Mouse (Mus musculus): ENCODE results near the gene Hmgn2. TPM values are rescaled to one million over a fixed set of nuclear protein-coding genes. Genes with fewer than 3 reads are reported as not detected.
"Not testable (repeated sequence)": the region's sequence is repeated elsewhere in the genome, so short reads cannot be mapped to it uniquely, and the experiment has no call there.

The Hmgn2 gene
- polyA plus RNA-seq, 1 experiment from 2014 or later: 2,436 TPM

DNA sequence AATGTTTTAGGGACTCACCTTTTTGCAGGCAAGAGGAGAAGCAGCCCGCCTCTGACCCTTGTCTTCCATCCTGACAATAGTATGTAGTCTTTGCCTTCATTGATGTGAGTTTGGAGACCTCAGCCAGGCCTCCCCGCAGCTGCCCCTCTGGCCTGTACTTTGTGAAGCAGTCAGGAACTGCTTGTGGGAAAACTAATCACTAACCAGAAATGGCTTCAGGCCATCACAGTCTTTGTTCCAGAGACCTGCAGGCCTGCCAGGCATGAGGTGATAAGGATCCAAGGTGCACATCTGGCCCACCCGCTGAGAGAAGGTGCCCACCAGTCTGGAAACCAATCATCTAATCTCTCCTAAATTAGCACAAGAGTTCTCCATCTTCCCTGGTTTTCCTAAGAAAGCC lies 36.7 kb downstream of the Hmgn2 start:
- no peaks in the 10 kb centered on the region for H3K27me3 ChIP-seq (ENCODE audit: insufficient read depth, low read length)
- H3K9me3 ChIP-seq (ENCODE audit: low read length): no peaks in the 10 kb centered on the region
- ATAC-seq (ENCODE audit: low FRiP score, low TSS enrichment): no peak; the same call in 1 of the 2 replicates
- peaks cover 9% of the 10 kb centered on the region for H3K4me1 ChIP-seq (ENCODE audit: insufficient read depth, low read length)
- H3K27ac ChIP-seq (ENCODE audit: low read length): no peak overlapping the region
- no peak overlapping the region for H3K4me3 ChIP-seq (ENCODE audit: low read length)
- H3K36me3 ChIP-seq (ENCODE audit: insufficient read depth, low read length): no peaks in the 10 kb centered on the region
- no peak overlapping the region for H3K4me2 ChIP-seq (replicated peaks; ENCODE audit: low read depth, low read length)
- WGBS: 76% methylated on average over 3 of the region's 3 CpGs
- H3K9ac ChIP-seq (replicated peaks; ENCODE audit: low read length): no peak overlapping the region

DNA sequence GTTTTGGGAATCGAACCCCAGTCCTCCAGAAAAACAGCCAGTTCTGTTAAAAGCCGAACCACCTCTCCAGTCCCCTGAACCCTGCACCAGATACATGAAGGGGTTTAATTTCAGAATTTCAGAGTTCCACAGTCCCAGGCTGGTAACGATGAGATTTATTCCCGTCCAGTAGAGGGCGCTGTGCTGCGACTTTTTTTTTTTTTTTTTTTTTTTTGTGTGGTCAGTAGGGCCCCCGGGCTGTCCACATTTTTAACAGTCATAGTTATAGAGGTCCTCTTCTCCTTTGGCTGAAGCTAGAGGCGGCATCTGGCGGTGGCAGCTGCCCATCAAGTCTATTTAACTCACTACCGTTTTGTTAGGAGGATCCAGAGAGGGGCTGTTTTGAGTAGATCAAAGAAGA lies 37.1 kb downstream of the Hmgn2 start:
- Histone ChIP-seq H3K4me2 (replicated peaks; ENCODE audit: low read depth, low read length) (no peak overlapping the region), H3K9ac (replicated peaks; ENCODE audit: low read length) (no peak overlapping the region), H3K4me1 (ENCODE audit: insufficient read depth, low read length) (peaks cover 9% of the 10 kb centered on the region), H3K27me3 (ENCODE audit: insufficient read depth, low read length) (no peaks in the 10 kb centered on the region), H3K4me3 (ENCODE audit: low read length) (no peak overlapping the region), H3K9me3 (ENCODE audit: low read length) (no peaks in the 10 kb centered on the region), H3K36me3 (ENCODE audit: insufficient read depth, low read length) (no peaks in the 10 kb centered on the region), H3K27ac (ENCODE audit: low read length) (no peak overlapping the region)
- ATAC-seq (ENCODE audit: low FRiP score, low TSS enrichment): no peak
- WGBS: 25% methylated on average over 10 of the region's 10 CpGs

DNA sequence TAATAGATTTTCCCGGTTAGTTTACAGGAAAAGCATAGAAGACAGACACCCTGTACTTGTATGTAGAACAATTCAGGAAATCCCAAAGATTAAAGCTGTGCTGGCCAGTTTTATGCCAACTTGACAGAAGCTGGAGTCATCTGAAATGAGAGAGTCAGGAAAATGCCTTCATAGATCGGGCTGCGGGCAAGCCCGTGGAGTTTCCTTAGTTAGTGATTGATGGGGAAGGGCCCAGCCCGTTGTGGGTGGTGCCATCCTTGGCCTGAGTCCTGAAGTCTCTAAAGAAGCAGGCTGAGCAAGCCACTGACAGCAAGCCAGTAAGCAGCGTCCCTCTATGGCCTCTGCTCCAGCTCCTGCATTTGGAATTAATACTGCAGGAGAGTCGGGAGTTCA lies 39.2 kb downstream of the Hmgn2 start:
- Histone ChIP-seq H3K9me3 (ENCODE audit: low read length) (no peaks in the 10 kb centered on the region), H3K9ac (replicated peaks; ENCODE audit: low read length) (no peak overlapping the region), H3K36me3 (ENCODE audit: insufficient read depth, low read length) (no peaks in the 10 kb centered on the region), H3K27me3 (ENCODE audit: insufficient read depth, low read length) (no peaks in the 10 kb centered on the region), H3K4me1 (ENCODE audit: insufficient read depth, low read length) (peaks cover 9% of the 10 kb centered on the region), H3K4me2 (replicated peaks; ENCODE audit: low read depth, low read length) (peak overlapping the region; percentile 36), H3K27ac (ENCODE audit: low read length) (peak overlapping the region; percentile 52), H3K4me3 (ENCODE audit: low read length) (no peak overlapping the region)
- ATAC-seq (ENCODE audit: low FRiP score, low TSS enrichment): no peak
- 15% methylated on average over 7 of the region's 7 CpGs for WGBS

DNA sequence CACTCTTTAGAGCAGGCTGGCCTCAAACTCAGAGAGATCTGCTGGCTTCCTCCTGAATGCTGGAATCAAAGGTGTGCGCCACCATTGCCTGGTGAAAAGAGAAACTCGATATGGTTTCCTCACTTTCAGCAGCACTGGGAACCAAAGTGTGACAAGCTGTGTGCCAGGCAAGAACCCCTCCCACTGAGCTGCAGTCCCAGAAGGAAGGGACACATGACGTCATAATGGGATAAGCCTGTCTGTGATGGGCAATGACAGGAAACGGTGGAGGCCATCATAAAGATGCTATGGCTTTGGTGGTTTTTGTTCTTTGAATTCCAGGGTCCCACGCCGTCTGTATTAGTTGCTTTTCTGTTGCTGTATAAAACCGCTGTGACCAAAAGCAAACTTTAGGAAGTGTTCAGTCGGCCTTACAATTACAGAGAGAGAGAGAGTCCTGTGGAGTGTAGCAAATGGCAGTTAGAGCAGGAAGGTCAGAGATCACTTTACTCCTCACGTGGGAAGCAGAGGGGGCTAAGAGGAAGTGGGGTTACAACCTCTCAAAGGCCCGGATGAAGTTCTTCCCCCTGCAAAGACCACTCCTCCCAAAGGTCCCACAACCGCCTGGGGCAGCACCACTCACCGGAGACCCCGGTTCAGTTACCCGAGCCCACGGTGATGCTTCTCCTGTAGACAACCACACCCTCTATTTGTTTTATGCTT lies 39.7 kb downstream of the Hmgn2 start:
- peaks cover 9% of the 10 kb centered on the region for H3K4me1 ChIP-seq (ENCODE audit: insufficient read depth, low read length)
- peak overlapping the region; percentile 52 for H3K27ac ChIP-seq (ENCODE audit: low read length)
- H3K4me3 ChIP-seq (ENCODE audit: low read length): no peak overlapping the region
- H3K36me3 ChIP-seq (ENCODE audit: insufficient read depth, low read length): no peaks in the 10 kb centered on the region
- H3K9me3 ChIP-seq (ENCODE audit: low read length): no peaks in the 10 kb centered on the region
- no peaks in the 10 kb centered on the region for H3K27me3 ChIP-seq (ENCODE audit: insufficient read depth, low read length)
- peak overlapping the region; percentile 36 for H3K4me2 ChIP-seq (replicated peaks; ENCODE audit: low read depth, low read length)
- ATAC-seq (ENCODE audit: low FRiP score, low TSS enrichment): no peak
- no peak overlapping the region for H3K9ac ChIP-seq (replicated peaks; ENCODE audit: low read length)
- WGBS: 25% methylated on average over 15 of the region's 15 CpGs

DNA sequence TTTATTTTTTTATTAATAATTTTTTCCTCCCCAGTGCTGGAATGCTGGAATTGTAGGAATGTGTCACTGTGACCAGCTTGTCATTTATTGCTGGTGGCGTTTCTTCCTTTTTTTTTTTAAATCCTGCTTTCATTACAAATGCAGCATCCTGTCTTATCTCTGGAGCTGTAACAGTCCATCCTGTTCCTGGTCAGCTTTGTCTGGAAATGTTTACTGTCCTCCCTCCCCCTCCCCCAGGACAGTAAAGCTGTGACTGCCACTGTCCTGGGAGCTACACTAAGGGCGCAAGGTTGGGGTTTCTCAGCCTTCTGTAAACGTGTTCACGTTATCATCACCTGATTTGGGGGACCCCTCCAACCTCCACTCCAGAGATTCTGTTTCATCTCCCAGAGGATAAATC lies 43.2 kb downstream of the Hmgn2 start:
- Histone ChIP-seq H3K27me3 (ENCODE audit: insufficient read depth, low read length) (no peaks in the 10 kb centered on the region), H3K4me3 (ENCODE audit: low read length) (no peak overlapping the region), H3K27ac (ENCODE audit: low read length) (no peak overlapping the region), H3K4me1 (ENCODE audit: insufficient read depth, low read length) (peaks cover 9% of the 10 kb centered on the region), H3K36me3 (ENCODE audit: insufficient read depth, low read length) (no peaks in the 10 kb centered on the region), H3K9me3 (ENCODE audit: low read length) (no peaks in the 10 kb centered on the region), H3K4me2 (replicated peaks; ENCODE audit: low read depth, low read length) (no peak overlapping the region), H3K9ac (replicated peaks; ENCODE audit: low read length) (no peak overlapping the region)
- no peak for ATAC-seq (ENCODE audit: low FRiP score, low TSS enrichment)
- WGBS: 75% methylated on average over 4 of the region's 4 CpGs

DNA sequence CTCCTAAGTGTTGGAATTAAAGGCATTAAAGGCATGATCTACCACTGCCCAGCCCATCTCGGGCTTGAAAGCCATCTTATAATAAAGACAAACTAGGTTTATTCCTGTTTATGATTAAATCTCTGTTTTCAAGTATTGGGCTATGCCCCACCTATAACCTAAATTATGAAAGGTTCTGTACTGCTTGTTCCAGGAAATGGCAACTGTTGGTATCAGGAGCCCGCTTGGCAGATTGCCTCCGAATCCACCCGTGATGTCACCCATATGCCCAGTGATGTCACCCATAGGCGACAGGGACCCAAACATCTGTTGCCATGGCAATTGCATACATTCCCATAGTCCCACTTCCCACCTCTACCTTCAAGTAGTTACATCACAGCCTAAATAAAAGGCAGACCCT lies 44.7 kb downstream of the Hmgn2 start:
- Histone ChIP-seq H3K9ac (replicated peaks; ENCODE audit: low read length) (no peak overlapping the region), H3K36me3 (ENCODE audit: insufficient read depth, low read length) (no peaks in the 10 kb centered on the region), H3K4me3 (ENCODE audit: low read length) (no peak overlapping the region), H3K27me3 (ENCODE audit: insufficient read depth, low read length) (no peaks in the 10 kb centered on the region), H3K27ac (ENCODE audit: low read length) (no peak overlapping the region), H3K9me3 (ENCODE audit: low read length) (no peaks in the 10 kb centered on the region), H3K4me1 (ENCODE audit: insufficient read depth, low read length) (0 out of 2 replicates have a peak, but pooled peaks cover 4% of the 10 kb centered on the region), H3K4me2 (replicated peaks; ENCODE audit: low read depth, low read length) (no peak overlapping the region)
- no peak for ATAC-seq (ENCODE audit: low FRiP score, low TSS enrichment)
- 93% methylated on average over 5 of the region's 5 CpGs for WGBS

DNA sequence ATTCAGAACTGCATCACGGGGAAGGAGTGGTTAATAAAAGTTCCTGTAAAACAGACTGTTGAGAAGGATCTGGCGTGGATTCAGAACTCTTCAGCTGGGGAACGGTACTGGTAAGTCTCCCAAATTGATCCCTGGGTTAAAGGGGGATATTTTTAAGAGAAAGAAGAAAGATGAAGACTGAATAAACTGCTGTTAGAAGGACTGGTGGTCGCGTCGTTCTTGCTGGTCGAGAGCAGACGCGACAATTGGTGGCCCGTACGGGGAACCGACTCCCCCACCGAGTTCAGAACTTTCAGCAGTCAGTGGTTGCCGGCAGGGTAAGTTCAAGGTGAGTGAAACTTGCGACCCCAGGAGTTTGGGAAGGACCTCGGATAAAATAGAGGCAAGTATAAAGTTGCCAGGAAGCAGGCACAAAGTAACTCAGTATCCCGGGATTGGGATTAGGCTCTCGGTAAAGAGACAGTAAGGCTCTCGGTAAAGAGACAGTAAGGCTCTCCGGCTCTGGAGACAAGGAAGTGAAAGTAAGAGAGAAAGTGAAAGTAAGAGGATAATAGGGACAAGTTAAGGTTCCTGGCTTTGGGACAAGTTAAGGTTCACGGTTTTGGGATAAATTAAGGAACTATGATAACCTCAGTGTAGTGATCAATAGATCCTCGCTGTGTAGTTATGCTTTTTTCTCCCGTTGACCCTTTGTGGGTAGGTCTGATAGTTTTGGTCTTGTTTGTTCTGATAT lies 50.2 kb downstream of the Hmgn2 start:
- 87% methylated on average over 14 of the region's 23 CpGs for WGBS
- not testable (repeated sequence) for H3K4me2 ChIP-seq (replicated peaks; ENCODE audit: low read depth, low read length); H3K27ac ChIP-seq (ENCODE audit: low read length); H3K9ac ChIP-seq (replicated peaks; ENCODE audit: low read length); ATAC-seq (ENCODE audit: low FRiP score, low TSS enrichment); H3K36me3 ChIP-seq (ENCODE audit: insufficient read depth, low read length); H3K4me3 ChIP-seq (ENCODE audit: low read length); H3K4me1 ChIP-seq (ENCODE audit: insufficient read depth, low read length); H3K9me3 ChIP-seq (ENCODE audit: low read length); H3K27me3 ChIP-seq (ENCODE audit: insufficient read depth, low read length)

Other genes with a start within 250 kb of the Hmgn2 start
- gene Arid1a, start 211.9 kb downstream of the Hmgn2 start, polyA plus RNA-seq (2015; fragmentation: Nextera tagmentation; extraction: Ambion mirVana): 30.5 and 35.0 TPM in 2 replicates
- 52.0 and 53.4 TPM in 2 replicates for gene Rps6ka1, start 80.9 kb downstream of the Hmgn2 start, polyA plus RNA-seq (2015; fragmentation: Nextera tagmentation; extraction: Ambion mirVana)
- 51.7 and 53.1 TPM in 2 replicates for gene Dhdds, start 32.3 kb upstream of the Hmgn2 start, polyA plus RNA-seq (2015; fragmentation: Nextera tagmentation; extraction: Ambion mirVana)
- gene Lin28a, start 50.2 kb upstream of the Hmgn2 start, polyA plus RNA-seq (2015; fragmentation: Nextera tagmentation; extraction: Ambion mirVana): not detected in 2 replicates
- not detected in 2 replicates for gene Zfp683, start 85.2 kb upstream of the Hmgn2 start, polyA plus RNA-seq (2015; fragmentation: Nextera tagmentation; extraction: Ambion mirVana)
- gene Crybg2, start 92.2 kb upstream of the Hmgn2 start, polyA plus RNA-seq (2015; fragmentation: Nextera tagmentation; extraction: Ambion mirVana): 4.2 and 4.5 TPM in 2 replicates
- 7.4 and 7.6 TPM in 2 replicates for gene Cd52, start 126.4 kb upstream of the Hmgn2 start, polyA plus RNA-seq (2015; fragmentation: Nextera tagmentation; extraction: Ambion mirVana)
- gene Ubxn11, start 133.9 kb upstream of the Hmgn2 start, polyA plus RNA-seq (2015; fragmentation: Nextera tagmentation; extraction: Ambion mirVana): 13.5 and 13.8 TPM in 2 replicates
- gene Sh3bgrl3, start 160.1 kb upstream of the Hmgn2 start, polyA plus RNA-seq (2015; fragmentation: Nextera tagmentation; extraction: Ambion mirVana): 389 and 435 TPM in 2 replicates
- 112 and 141 TPM in 2 replicates for gene Cep85, start 218.5 kb upstream of the Hmgn2 start, polyA plus RNA-seq (2015; fragmentation: Nextera tagmentation; extraction: Ambion mirVana)
- 0.25 and 0.28 TPM in 2 replicates for gene Gm7534, start 234.4 kb upstream of the Hmgn2 start, polyA plus RNA-seq (2015; fragmentation: Nextera tagmentation; extraction: Ambion mirVana)